Mouse (Mus musculus) splenic B cell, adult 2 months (primary cell): ENCODE data around the gene Pde4a.
"Not testable (repeated sequence)": the region's sequence is repeated elsewhere in the genome, so short reads cannot be mapped to it uniquely, and the experiment has no call there.

Source experiments
- DNase-seq: peaks from one replicate; pipeline ENCODE4 v3.0.0-alpha.2; 2011; ENCODE audit warnings: low read depth, low spot score
- H3K27me3 ChIP-seq: 2 replicates; pipeline ENCODE4 v1.6.1; 2012; ENCODE audit warnings: mild to moderate bottlenecking, low read length, moderate library complexity, mixed read lengths; ENCODE audit not compliant: control insufficient read depth, poor library complexity, insufficient read depth, severe bottlenecking
- H3K36me3 ChIP-seq: 2 replicates; pipeline ENCODE4 v1.6.1; 2012; ENCODE audit warnings: mild to moderate bottlenecking, low read length, moderate library complexity, mixed read lengths; ENCODE audit not compliant: control insufficient read depth, poor library complexity, insufficient read depth, severe bottlenecking

Pde4a gene

GRCm38 (mm10) chr9:21210821-21211220 is 45.3 kb downstream of the Pde4a start:
- DNase-seq, result no peak
- H3K36me3 ChIP-seq, result no peaks in the 10 kb centered on the region; the same call in none of the 2 replicates
- no peaks in the 10 kb centered on the region for H3K27me3 ChIP-seq

- Histone ChIP-seq H3K36me3 (no peaks in the 10 kb centered on the region; the same call in none of the 2 replicates), H3K27me3 (no peaks in the 10 kb centered on the region; the same call in 1 of the 2 replicates)
- no peak for DNase-seq
Measured at GRCm38 (mm10) chr9:21211624-21212023, 46.1 kb downstream of the Pde4a start.

- Histone ChIP-seq H3K36me3 (no peaks in the 10 kb centered on the region; the same call in 1 of the 2 replicates), H3K27me3 (no peaks in the 10 kb centered on the region; the same call in 1 of the 2 replicates)
- peak; percentile 66 for DNase-seq
Measured at GRCm38 (mm10) chr9:21213617-21214190, 48.2 kb downstream of the Pde4a start.

- H3K27me3 ChIP-seq, result no peaks in the 10 kb centered on the region; the same call in 1 of the 2 replicates
- H3K36me3 ChIP-seq, result no peaks in the 10 kb centered on the region
- no peak for DNase-seq
Measured at GRCm38 (mm10) chr9:21216050-21216841, 50.7 kb downstream of the Pde4a start.

- Histone ChIP-seq H3K27me3 (no peaks in the 10 kb centered on the region; the same call in 1 of the 2 replicates), H3K36me3 (no peaks in the 10 kb centered on the region)
- DNase-seq, result peak; percentile 53
Measured at GRCm38 (mm10) chr9:21219820-21220219, 54.3 kb downstream of the Pde4a start.

- H3K36me3 ChIP-seq, result no peaks in the 10 kb centered on the region
- H3K27me3 ChIP-seq, result no peaks in the 10 kb centered on the region; the same call in 1 of the 2 replicates
Measured at GRCm38 (mm10) chr9:21220490-21221382, 55.2 kb downstream of the Pde4a start.

GRCm38 (mm10) chr9:21221383-21221929 is 55.9 kb downstream of the Pde4a start:
- DNase-seq, result peak; percentile 93
- Histone ChIP-seq H3K36me3 (no peaks in the 10 kb centered on the region), H3K27me3 (no peaks in the 10 kb centered on the region)

More at GRCm38 (mm10) chr9:21220490-21221382, 55.2 kb downstream of the Pde4a start:
- peak; percentile 97 for DNase-seq

GRCm38 (mm10) chr9:21223490-21223889 is 58.0 kb downstream of the Pde4a start:
- not testable (repeated sequence) for H3K36me3 ChIP-seq, H3K27me3 ChIP-seq, DNase-seq

GRCm38 (mm10) chr9:21223906-21224305 is 58.4 kb downstream of the Pde4a start:
- no peak for DNase-seq
- Histone ChIP-seq H3K27me3 (no peaks in the 10 kb centered on the region), H3K36me3 (no peaks in the 10 kb centered on the region)

GRCm38 (mm10) chr9:21224576-21225414 is 59.3 kb downstream of the Pde4a start:
- Histone ChIP-seq H3K36me3 (no peaks in the 10 kb centered on the region), H3K27me3 (no peaks in the 10 kb centered on the region)
- peak; percentile 42 for DNase-seq

- Histone ChIP-seq H3K27me3 (no peaks in the 10 kb centered on the region), H3K36me3 (no peaks in the 10 kb centered on the region)
- no peak for DNase-seq
Measured at GRCm38 (mm10) chr9:21225415-21225758, 59.9 kb downstream of the Pde4a start.

- Histone ChIP-seq H3K27me3 (no peaks in the 10 kb centered on the region), H3K36me3 (peaks cover 2% of the 10 kb centered on the region; the same call in 1 of the 2 replicates)
- DNase-seq, result no peak
Measured at GRCm38 (mm10) chr9:21227342-21227741, 61.8 kb downstream of the Pde4a start.

- no peak for DNase-seq
- Histone ChIP-seq H3K27me3 (no peaks in the 10 kb centered on the region), H3K36me3 (peaks cover 12% of the 10 kb centered on the region)
Measured at GRCm38 (mm10) chr9:21231551-21231950, 66.0 kb downstream of the Pde4a start.

- Histone ChIP-seq H3K27me3 (no peaks in the 10 kb centered on the region), H3K36me3 (peaks cover 12% of the 10 kb centered on the region)
- no peak for DNase-seq
Measured at GRCm38 (mm10) chr9:21232867-21233266, 67.4 kb downstream of the Pde4a start.
